Mouse (Mus musculus) left cerebral cortex, postnatal 25 days (tissue): ENCODE measurements at regions not wholly inside any gene's neighbourhood (a gene's known extent, or its start where the extent isn't known, plus 50 kb on each side); places are given as distances from the start of the nearest gene placed in this dataset.
A peak's percentile ranks its signal among the peaks of the same experiment; 100 is the strongest.

Source experiments
- DNase-seq, 2 experiments: peaks; one replicate each; pipeline ENCODE4 v3.0.0; 2022; ENCODE audit warnings: low spot score in 2 of 2, mixed read lengths in 1 of 2
- intact Hi-C: fragments of 180-260 bp; cut with DNase I; formaldehyde crosslinking; loops from one replicate; pipeline ENCODE4 v1.15.1; 2025

DNA sequence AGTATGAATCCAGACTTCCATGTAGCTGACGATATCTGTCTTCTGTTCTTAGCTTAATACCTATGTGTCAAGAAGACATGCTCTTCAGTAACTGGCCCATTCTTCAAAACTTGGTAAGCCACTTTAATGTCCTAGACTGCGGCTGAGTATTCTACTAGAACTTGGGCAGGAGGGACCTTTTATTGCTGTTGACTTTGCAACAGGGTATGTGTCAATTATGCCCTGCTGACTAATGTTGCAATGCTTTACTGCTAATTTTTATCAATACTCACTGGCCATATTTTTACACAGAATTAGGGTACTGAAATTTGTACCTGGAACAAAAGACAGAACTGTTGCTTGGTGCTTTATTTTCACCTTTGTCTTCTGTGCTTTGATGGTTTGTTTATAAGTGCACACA lies 746.9 kb downstream of the Ppargc1a start:
- intact Hi-C loops, result no loop called here

DNA sequence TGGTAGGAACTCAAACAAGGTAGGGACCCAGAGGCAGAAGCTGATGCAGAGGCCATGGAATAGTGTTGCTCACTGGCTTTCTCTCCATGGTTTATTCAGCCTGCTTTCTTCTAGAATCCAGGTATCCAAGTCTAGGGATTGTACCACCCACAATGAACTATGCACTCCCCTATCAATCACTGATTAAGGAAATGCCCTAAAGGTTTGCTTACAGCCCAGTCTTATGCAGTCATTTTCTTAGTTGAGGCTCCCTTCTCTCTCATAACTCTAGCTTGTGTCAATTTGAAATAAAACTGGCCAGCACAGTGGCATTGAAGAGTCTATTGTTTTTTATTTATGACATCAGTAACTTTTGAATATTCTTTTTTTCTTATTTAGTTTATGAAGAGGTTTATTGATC lies 747.6 kb downstream of the Ppargc1a start:
- intact Hi-C loops, result no loop called here
- no peak for DNase-seq

More for the DNA sequence above, 746.9 kb downstream of the Ppargc1a start:
- no peak for DNase-seq

DNA sequence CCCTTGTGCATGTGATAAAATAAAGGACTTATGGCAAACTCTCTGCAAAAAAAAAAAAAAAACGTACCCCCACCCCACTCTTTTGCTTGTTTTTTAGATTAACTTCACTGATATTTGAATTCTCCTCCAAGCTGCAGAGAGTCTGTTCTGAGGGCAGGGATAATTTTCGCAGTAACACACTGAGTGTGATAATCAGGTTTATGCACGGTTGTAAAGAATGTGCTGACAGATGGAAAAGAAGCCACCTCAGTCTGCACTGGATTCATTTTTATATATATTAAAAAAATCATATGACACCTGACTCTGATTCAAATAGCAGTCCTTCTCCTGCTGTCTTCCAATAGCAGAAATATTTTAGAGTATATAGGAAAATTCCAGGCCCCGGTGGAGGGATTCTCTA lies 736.5 kb upstream of the Adgra3 start:
- intact Hi-C loops, result no loop called here
- DNase-seq, result no peak

DNA sequence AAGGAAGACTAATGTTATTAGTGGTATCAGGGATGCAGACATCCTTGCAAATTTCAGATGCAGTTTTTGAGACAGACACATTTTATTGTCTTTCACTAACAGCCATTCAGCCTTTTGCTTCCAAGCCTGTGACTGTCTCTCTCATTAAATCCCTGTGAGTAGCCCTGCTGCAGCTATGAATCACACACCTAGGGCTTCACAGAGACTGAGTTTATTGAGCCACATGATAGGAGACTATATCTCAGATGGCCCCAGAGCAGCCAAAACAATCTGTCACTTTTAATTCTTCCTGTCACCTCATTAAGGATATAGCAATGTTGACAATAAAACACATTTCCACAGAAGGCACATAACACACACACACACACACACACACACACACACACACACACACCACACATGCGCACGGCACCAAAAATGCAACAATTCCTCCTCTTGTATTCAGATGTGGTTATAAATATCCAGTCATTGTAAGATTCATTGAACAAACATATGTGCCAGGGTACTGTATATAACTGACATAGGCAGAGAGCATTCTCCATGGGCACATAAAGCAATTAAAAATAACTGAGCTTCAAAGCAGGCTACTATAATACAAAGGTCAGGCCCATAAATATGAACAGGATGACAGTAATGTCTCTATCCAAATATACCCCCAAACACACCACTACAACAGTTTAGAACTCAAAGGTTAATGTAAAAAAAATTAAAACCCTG lies 735.8 kb upstream of the Adgra3 start:
- intact Hi-C loops, result no loop called here
- no peak for DNase-seq

DNA sequence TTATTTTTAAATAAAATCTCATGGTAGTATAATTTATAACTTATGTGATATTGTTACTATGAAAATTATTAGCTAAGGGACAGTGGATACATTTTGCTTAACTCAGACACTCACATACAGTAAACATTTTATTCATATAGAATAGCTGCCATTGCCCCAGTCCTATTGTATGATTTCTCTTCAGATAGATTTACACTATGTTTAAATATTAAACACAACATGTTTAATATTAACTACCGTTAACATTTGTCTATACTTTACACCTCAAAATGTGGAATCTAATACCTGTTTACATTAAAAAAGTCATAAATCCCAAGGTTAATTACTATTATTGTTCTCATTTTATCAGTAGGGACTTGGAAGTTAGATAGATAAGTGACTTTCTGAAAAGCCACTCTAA lies 734.8 kb upstream of the Adgra3 start:
- intact Hi-C loops, result no loop called here

DNA sequence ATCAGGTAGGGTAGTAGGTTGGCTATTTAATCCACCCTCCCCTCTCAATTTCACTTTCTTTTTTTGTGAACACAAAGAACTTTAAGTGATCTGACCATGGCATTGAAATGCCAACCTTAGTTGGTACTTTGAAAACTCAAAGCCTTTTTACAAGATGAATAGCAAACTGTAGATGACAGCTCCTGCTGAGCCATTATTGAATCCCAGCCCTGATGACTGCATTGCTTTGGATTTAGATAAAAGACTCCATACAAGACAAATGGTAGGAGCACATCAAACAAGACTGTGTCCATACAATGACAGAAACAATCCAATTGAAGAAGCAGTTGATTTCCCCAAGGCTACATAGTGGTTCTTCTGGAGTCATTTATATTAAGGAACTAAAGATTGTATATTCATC lies 726.5 kb upstream of the Adgra3 start:
- no peak for DNase-seq
- intact Hi-C loops, result no loop called here

More for the DNA sequence above, 734.8 kb upstream of the Adgra3 start:
- DNase-seq, result no peak

DNA sequence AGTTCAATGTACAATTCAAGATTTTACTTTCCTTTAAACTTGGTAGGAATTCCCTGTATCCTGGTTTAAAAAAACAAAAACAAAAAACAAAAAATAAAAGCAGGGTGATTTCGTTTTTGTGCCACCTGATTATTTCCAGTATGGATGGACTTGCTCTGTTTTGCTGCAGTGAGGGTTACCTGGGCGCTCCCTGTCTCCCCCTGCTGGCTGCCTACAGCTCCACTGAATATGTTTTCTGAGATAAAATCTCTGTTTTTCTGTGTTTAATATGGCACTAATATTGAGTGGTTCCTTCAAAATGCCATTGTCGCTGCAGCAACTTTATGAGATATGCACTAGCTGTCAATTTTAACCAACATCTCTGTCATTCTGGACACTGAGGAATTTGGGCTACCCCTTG lies 720.3 kb upstream of the Adgra3 start:
- intact Hi-C loops, result no loop called here
- no peak for DNase-seq

DNA sequence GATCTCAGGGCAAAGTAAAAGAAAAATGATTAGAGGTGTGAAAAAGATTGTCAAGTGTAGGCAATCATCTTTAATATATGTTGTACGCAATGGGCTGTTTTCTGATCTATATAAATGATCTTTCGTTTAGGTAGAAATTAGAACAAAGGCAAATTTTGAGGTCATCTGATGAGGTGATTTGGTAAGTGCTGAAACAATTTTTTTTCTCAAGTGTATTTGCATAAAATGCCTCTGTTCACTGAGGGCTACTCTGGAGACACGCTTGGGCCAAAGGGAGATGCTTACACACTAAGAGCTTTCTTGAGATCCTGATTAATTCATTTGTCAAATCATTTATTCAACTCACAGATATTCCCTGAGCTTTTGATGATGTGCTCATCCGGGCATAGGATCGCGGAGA lies 719.4 kb upstream of the Adgra3 start:
- intact Hi-C loops, result no loop called here
- DNase-seq, result no peak

DNA sequence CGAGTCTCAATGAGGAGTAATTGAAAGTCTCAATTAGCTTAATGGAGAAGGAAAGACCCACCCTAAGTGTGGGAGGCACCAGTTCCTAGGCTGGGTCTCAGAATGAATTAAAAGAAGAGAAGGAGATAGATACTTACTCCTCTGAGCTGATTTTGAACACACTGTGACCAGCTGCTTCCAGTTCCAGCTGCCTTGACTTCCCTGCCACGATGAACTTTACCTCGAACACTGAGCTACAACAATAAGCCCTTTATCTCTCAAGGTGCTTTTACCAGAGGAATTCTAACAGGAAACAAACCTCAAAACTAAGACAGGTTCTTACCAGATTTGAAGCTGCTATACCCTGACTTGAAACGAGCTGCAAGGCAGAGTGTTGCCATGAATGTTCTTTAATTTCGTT lies 703.5 kb upstream of the Adgra3 start:
- DNase-seq, result no peak
- intact Hi-C loops, result no loop called here

DNA sequence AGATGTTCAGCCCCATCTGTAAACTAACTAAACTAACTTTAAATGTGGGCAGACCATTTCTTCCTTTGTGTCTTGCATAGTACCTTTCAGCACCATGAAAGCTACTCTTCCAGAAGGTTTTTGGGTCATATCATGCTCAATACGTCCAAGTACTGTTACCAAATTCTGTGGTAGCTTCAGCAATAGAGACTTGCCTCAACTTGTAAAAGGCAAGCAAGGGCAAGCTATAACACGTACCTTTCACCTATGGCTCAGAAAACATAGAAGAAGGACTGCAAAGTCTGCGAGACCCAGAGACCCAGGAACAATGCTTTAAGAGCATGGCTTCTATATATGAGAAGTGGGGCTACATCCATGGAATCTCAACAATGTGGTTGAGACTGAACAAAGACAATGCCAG lies 701.6 kb upstream of the Adgra3 start:
- intact Hi-C loops, result no loop called here
- no peak for DNase-seq

DNA sequence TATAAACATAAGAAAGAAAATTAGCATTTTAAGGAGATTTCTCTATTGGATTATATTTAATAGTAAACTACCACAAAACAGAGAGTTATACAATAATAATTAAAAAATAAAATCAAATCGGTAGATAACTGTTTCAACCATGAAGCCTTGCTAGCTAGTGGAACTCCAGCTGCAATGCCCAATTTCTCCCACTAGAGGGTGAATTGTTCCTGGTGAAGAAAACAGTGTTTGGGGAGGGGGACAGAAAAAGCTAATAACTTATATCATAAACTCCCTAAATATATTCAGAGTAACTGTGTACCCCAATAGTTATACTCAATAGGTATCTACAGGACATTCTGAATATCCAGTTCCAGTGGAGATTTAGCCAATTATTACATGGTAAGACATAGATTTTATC lies 694.0 kb upstream of the Adgra3 start:
- intact Hi-C loops, result loop anchor here (10.0 kb wide), 1 partner anchor 1312 kb away; no protein-coding TSS in a partner anchor
- DNase-seq, result peak; percentile 13 to 19

DNA sequence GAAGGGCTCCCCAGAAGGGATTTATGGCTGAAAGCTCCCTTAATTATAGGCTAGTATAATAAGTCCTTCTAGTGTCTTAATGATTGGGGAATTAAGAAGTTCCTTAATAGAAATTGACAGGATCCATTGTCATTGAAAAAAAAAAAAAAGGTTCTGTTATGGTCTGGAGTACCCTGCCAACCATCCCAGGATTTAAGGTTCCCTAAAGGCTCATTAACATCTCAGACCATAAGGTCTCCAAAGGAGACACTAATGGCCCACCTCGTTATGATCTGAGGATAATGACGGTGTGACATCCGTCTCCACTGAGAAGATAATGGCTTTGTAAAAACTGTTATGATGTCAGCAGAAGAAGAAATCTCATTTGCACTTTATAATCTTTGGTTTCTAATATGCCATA lies 692.6 kb upstream of the Adgra3 start:
- intact Hi-C loops, result loop anchor here (10.0 kb wide), 1 partner anchor 1313 kb away; no protein-coding TSS in a partner anchor
- DNase-seq, result no peak

DNA sequence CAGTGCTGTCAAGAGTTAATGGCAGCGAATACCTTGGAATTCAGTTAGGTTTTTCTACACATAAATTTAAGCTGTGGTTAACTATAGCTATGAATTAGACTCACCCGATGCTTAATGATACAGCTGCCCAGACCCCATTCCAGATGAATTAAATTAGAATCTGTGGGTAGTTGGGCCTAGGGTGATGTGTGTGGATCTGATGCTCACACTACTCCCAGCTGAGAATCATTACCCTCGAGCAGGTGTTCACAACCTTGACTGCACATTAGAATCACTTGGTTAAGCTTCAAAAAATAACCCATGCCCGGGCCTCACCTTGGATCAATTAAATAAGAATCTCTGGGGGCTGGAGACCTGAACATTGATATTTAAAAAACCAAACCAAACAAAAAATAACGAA lies 684.2 kb upstream of the Adgra3 start:
- no peak for DNase-seq
- intact Hi-C loops, result no loop called here

DNA sequence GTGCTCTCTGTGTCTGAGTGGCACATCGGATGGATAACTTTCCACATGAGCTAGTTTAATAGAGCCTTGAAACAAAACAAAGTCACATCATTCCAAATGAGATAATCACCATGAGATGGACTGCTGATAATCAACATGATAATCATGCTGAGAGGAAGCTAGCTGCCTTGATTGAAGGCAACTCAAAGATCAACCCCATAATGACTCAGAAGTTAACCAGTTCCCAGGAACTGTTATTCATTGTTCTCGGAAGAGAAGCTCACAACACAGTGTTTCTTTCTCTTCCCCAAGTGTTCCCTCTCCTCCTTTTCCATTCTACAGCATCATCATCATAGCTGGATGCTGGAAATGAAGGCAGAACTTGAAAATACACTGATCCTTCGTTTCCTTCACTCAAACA lies 674.9 kb upstream of the Adgra3 start:
- intact Hi-C loops, result no loop called here

DNA sequence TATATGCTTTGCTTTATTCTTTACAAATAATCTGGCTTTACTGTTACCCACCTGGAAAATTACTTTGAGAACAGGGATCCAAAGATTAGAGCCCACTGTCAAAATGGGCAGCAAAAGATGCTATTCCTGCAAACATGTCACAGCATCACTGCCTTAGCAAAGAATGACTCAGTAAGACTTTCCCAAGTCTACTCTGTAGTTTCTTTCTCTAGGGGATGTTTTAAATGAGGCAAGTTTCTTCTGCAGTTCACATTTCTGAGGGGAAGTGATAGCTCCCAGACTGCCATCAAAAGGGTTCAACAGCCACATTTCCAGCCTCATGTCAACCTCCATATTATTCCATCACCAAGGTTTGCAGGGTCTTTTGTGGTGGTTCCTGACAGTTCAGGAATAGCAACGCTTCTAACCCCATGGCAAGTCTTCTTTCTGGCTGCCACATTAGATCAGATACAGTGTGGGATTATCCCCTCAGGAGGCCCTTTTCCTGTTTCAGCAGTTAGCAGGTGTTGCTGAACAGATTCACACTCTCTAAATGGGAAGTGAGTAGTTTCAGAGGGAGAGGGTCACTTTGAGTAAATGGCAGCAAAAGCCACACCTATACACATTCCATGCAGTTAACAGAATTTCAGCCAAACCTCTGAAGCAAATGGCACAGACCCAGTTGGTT lies 669.7 kb upstream of the Adgra3 start:
- no peak for DNase-seq
- intact Hi-C loops, result no loop called here

More for the DNA sequence above, 674.9 kb upstream of the Adgra3 start:
- no peak for DNase-seq

DNA sequence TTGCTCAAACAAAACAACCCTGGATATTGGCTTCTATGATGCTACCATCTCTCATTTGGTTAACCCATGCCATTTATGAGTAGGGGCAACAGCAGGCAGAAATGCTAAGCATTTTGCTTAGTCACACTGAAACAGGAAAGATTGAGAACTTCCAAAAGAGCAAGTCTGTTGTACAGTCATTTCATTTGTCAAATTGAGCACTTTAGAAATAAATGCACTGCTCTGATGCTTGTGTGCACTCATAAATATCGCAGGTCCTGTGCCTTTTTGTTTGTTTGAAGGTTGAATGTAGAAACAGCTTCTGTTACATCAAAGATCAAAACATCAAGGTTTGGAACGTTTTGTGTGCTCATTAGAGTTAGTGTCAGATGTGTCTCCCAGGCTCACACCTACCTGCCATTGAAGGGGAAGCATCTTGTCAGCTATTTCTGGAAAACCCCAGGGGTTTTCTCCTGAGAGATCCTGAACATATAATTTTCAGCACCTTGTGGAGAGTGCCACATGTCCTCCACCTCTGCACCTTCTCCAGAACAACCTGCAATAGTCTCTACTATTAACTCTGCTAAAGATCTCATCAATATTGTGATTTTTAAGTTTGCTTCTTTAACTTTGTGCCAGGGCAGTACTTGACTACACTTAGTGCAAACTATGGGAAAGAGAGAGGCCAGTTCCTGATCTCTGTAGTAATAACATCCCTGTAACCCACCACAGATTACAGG lies 648.3 kb upstream of the Adgra3 start:
- intact Hi-C loops, result no loop called here
- DNase-seq, result no peak

DNA sequence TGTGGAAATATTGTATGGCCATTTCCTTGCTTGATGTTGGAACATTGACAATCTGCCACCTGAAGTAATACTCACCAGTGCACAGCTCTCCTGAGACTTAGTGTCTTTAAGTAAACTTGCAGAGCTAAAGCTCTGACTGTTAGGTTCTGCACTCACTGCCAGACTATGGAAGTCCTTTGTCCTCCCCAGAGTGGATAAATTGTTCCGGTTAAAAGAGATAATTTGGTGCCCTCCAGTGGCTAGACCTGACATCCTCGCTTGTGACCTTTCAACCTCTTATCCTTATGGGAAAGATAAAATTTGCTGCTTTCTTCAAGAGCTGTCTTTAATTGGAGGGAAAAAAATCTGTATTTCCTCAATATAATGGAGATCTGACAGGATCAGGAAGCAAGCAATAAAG lies 639.3 kb upstream of the Adgra3 start:
- intact Hi-C loops, result loop anchor here (5.0 kb wide), 1 partner anchor 221 kb away; no protein-coding TSS in a partner anchor
- DNase-seq, result no peak

DNA sequence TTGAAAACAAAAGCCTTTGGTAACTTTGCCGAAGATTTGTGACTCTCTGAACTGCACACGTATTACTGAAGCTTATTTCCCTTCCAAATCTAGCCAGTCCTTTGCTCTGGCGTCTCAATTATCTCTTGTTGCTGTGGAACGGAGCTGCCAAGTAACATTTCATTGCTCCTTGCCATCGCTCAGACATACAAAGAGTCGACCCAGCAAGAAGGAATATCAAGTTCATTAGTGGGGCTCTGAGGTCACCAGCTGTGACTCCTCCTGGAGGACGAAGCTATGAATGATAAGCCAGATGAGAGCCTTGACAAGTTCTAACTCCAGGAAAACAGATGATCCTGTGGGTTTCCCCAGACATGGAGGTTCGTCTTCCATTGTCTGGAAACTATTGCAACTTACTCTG lies 638.8 kb upstream of the Adgra3 start:
- intact Hi-C loops, result loop anchor here (5.0 kb wide), 1 partner anchor 220 kb away; no protein-coding TSS in a partner anchor

DNA sequence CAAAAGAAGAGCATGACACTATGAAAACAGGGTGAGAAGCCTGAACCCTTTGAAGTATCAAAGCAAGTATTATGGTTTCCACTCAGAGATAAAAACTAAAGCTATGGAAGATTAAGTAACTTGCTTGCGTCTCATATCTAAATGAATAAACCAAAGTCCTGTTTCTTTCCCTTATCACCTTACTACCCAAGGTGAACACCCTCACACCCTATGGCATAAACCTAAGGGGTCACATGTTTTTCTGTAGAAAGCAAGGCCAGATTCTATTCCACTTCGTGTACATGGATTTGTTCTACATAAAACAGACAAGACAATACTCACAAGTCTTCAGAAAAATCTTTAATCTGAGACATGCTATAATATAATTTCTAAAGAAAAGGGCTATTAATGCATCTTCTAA lies 629.6 kb upstream of the Adgra3 start:
- DNase-seq, result no peak
- intact Hi-C loops, result no loop called here

More for the DNA sequence above, 638.8 kb upstream of the Adgra3 start:
- peak in 1 of 2 experiments; percentile 9 for DNase-seq

DNA sequence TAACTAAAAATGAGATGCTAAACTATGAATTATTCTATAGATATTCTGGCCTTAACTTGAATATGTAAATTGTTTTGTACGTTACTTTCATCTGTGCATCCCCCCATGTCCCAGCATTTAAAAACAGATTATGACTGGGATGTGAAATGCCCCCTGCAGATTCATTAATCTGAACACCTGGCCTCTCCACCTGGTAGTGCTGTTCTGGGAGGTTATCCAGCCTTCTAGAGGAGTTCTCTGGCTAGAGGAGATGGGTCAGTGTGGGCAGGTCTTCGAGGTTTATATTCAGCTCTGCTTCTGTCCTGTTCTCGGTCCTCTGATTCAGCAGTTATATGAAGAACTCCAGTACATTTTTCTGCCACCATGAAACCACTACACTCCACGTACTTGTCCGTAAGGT lies 625.2 kb upstream of the Adgra3 start:
- intact Hi-C loops, result no loop called here
- no peak for DNase-seq

DNA sequence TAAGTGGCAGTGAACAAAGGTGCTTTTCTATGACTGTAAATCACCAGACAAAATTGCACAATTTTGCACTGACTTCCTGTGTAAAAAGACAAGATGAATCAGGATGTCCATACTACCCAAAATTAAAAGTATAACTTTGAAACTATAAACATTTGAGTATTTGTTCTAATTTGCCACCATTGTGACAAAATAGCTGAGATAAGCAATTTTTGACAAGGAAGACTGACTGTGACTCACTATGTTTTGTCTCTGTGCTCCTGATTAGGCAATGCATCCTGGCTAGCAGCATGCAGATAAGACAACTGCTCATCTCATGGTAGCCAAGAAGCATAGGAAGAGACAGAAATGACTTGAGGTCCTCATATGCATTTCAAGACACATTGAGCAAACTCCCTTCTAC lies 577.7 kb upstream of the Adgra3 start:
- intact Hi-C loops, result no loop called here
- DNase-seq, result no peak
